Mouse (Mus musculus): ENCODE data around the gene Dlx6.

Dlx6 gene

DNA sequence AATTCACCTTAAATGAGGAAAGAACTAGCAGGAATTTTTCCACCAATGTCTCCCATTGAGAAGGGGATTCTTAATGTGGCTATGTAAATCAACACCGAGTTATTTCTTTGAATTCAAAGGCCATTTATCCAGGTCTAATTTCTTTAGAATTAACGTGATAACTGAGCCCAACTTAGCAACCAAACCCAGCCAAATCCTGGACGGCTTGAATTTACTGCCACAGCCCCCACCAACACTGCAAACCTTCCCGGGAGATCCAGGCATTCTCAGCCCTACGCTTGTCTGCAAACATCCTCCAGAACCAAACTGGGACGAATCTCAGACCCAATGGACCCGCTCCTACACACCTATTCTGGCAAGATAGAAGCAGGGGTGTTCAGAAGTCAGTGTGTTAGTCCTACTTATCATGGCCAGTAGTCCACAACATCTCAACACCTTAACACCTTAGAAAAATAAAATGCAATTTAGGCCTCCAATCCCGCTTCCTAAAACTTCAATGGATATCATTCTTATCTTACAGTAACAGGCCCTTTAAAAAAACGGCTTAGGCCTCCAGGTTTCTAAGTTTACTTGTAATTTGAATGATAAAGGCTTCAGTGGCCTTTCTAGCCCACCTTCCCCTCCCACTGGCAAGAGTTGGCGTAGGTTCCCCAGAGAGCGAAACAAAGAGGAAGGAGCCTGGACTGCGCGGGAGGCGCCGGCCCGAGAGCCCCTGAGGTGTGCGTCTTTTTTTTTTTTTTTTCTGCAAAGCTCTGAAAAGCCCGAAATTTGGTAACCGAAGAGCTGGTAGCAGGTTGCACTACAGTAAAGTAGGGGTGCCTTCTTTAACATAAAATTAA, 3.8 kb upstream of the Dlx6 start:
- in situ Hi-C loops (cut with MboI; ENCODE audit: unreplicated experiment in 2 of 2): no loop called here

DNA sequence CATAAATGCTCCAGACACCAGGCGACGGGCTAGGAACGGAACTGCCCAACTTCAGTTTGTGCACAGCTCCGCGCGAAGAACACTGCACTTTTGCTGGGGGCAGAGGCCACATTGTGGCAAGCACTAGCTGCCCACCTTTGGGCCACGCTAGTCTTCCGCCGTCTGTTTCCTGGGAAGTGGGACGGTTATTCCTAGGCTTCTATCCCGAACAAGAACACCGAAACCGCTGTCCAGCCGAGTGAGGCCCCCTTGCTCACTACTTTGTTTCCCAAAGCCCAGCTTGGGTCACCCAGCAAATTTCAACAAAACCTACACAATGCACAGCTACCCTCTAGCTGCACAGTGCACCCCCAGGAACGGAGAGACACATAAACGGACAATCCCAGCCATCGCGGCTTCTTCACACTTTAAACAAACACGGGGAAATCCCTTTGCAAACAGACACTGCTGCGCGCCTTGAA, 3.2 kb upstream of the Dlx6 start:
- in situ Hi-C loops (cut with MboI; ENCODE audit: unreplicated experiment in 2 of 2): no loop called here

DNA sequence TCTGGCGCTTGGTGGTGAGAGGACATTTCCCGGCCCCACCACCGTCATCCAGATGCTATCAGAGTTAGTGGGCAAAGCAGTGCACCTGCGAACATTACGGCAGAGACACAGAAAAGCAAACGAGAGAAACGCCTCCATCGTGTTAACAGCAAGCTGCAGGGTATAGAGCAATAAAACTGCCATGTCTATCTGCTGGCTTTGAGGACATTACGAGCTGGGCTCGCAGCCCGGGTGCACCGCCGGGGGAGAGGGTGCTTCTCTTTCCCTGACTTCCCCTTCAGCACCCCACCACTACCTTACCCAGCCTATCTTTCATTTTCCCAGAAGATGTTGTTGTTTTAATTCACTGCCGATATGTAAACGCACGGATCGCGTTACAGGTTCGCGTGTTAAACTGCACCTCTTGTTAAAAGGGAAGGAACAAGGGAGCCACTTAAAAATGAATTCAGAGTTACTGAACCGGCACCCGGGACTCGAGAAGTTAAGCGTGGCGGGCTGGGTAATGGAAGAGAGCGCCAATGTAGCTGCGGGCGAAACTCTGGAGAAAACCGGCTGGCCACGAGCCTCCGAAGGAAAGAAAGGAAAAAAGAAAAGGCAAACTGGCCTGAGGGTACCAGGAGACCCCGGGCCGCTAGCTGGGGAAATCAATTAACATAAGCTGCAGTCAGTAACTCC, 2.6 kb upstream of the Dlx6 start:
- in situ Hi-C loops (cut with MboI; ENCODE audit: unreplicated experiment in 2 of 2): no loop called here

DNA sequence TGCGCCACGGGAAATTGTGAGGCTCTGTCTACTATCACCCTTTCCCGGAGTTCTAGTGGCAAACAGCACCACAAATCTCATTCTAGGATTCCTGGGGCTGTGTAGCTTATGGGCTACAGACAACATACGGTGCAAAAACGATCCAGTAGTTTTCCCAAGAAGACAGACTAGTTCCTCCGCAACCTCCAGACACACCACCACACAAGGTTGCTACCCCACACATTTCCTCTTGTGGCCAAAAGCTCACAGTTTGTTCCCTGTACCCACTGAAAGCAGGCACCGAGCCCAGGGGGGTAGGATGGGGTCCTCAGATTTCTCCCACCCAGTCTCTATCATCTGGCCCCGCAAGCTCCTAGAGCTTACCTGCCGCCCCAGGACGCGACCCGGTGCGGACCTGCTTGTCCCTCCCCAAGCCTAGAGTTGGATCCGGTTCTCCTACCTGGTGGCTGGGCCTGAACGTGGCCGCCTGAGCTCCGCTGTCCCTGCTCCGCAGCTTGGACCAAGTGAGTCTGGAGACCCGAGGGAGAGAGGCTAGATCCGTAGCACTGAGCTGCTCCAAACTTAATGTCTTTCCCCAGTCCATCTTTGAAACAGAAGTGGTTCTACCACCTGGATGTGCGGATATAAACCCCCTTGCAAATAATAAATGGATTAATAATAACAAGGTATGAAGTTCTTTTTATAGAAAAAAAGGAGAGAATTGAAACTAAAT, 1.9 kb upstream of the Dlx6 start:
- in situ Hi-C loops (cut with MboI; ENCODE audit: unreplicated experiment in 2 of 2): no loop called here

DNA sequence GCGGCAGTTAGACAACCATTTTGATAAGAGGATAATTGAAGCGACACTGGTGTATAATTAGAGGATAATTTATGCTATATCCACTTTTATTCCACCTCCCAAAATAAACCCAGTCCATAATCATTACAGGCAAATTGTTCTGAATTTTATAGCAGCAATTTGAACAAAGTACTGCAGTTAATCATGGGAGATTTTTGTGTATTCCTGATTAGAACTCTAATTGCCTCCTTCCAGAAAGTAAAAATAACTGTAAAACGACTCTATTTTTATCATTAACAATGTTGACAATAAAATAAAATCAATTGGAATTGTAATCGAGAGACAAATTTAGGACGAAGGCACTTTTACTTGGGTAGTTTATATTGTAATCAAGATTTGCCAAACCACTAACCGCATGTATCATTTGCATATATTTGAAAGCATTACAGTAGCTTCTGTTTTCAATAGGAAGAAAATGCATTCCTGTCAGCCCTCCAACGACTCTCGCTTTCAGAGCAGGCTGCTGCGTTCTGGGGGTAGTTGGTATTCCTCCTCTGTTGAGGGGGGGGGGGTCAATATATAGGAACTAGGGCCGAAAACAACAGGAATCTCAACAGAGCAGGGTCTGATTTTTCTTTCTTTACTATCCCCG, 1.2 kb upstream of the Dlx6 start:
- in situ Hi-C loops (cut with MboI; ENCODE audit: unreplicated experiment in 2 of 2): no loop called here

DNA sequence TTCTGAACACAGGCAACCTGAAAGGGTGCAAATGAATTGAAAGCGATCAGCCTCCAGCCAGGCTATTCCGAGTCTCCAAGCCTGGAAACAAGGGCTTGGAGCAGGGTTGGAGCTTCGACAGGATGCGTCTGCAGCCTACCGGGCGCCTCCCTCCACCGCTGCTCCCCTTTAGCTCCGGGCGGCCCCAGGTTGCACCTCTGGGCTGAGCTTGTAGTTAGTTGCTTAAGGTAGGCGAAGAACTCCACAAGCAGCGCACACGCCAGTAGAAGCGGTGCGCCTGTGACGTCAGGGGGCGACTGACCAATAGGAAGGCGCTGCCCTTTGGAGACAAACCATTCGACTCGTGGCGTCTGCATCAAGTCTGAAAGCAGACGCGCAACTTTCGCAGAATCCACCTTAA, 523 bp upstream of the Dlx6 start:
- in situ Hi-C loops (cut with MboI; ENCODE audit: unreplicated experiment in 2 of 2): no loop called here

DNA sequence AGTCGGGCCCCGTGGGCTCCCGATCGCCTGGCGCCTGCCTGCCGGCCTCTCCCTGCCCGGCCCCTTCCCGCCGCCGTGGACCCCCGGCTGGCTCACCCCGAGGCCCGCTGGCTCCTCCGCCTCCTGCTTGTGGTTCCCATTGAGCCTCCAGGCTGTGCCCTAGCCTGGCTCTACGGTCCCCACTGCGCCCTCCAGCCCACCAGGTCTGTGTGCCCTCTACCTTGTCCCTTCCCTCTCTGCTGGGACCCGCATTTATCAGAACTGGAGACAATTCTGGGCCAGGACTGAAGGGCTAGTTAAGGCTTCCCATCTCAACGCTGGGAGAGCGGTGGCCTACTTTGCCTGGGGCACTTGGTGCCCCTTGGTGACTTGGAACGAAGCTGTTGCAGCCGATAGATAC, 821 bp downstream of the Dlx6 start:
- in situ Hi-C loops (cut with MboI; ENCODE audit: unreplicated experiment in 2 of 2): no loop called here

DNA sequence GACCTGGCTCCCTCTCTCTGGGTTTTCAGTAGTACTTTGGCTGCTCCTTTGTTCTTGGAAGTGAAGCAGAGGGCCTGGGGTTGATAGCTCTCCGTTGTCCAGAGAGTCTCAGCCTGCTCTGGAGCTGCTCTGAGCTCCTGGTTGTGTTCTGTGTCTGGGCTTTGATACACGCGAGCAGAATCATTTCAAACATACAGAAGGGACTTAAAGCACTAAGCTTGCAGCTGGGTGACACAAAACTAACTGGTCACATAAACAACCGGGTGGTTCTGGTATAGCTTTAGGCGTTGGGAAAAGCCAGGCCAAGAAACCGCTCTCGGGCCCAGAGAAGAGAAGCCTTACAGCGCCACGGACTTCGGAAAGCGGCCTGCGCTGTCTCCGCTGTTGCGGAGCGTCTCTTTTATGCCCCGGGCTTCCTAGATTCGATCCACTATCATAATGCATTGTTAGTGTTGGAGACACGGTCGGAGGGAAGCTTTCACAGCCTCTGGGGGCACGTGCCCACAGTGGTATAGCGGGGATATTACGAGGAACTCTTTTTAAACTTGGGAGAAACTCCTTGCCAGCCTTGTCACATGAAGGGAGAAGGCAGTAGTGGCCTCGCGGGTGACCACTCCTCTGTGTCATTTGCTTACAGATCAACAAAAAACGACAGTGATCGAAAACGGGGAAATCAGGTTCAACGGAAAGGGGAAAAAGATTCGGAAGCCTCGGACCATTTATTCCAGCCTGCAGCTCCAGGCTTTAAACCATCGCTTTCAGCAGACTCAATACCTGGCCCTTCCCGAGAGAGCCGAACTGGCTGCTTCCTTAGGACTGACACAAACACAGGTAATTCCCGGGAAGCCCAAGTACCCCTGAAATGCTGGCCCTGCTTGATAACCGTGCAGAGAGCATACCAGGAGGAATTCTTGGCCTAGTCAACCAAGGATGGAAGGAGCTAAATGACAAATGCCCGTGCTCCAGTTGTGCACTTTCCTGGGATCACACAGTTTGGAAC, 1.6 kb downstream of the Dlx6 start:
- in situ Hi-C loops (cut with MboI; ENCODE audit: unreplicated experiment in 2 of 2): no loop called here

DNA sequence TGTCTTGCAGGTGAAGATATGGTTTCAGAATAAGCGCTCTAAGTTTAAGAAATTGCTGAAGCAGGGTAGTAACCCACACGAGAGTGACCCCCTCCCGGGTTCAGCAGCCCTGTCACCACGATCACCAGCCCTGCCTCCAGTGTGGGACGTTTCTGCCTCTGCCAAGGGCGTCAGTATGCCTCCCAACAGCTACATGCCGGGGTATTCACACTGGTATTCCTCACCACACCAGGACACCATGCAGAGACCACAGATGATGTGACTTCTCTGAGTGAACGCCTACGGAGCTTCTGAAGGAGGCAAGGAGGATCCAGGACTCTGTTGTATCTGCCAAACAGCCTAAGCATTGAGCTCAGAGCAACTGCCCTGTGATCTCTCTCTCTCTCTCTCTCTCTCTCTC, 3.9 kb downstream of the Dlx6 start:
- in situ Hi-C loops (cut with MboI; ENCODE audit: unreplicated experiment in 2 of 2): no loop called here

DNA sequence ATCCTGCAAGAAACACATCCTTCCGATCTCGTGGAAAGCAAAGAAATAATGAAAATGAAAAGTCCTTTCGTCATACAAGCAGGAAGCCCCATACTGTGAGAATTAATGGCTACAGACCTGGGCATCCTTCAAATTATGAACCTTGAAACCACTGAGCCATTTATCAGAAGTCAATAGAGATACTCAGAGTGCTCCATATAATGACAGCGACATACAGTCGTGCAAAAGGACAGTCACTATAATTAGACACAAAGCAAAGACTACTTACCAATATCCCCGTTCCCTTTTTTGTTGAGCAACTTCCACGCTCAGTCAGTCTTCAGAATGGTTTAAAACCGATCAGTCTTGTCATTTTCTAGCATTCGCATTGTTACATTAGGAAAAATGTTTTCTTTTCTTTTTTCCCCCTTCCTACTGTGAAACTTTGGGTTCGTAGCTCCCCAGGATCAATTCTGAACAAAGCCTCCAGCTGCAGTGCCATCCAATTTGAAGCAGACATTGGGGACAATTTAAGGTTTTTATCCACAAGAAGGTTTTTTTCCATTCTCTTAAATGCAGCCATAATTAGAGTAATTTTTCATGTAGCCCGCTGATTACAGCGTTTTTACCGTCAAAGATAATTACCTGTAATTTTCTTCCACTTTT, 6.0 kb downstream of the Dlx6 start:
- in situ Hi-C loops (cut with MboI; ENCODE audit: unreplicated experiment in 2 of 2): no loop called here

DNA sequence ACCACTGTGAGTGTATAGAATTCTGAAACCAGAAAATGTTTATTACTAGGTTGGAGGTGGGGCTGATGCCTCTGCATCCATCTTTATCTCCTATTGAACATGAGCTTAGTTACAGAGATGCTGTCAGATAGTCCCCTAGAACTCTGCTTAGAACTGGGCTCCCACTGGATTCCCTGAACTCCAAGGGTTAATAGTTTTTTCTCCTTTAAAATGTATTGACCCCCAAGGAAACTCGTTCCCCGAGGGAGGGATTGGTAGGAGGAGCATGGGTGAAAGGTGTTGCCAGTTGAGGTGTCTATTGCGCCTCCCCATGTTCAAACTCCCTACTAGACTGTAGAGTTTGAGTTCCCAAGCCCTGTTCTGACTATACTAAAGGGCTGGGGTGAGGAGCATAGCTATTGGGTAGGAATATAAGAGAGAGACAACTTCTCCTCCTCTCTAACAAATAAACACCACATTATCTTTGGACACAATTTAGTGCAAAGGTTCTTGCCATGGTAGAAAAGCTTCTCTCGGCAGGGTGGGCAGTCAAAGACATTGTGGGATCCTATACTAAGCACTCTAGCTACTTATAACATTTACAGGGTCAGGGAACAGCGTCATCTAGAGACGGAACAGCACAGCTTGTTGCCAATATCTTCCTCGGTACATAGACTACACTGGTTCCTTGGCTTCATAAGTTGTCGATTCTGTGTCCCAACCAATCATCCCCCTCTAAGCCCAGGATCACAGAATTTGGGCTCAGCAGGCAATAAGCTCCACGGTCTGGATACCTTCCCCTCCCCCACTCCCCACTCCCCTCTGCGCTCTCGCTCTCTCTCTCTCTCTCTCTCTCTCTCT, 7.0 kb downstream of the Dlx6 start:
- in situ Hi-C loops (cut with MboI; ENCODE audit: unreplicated experiment in 2 of 2): no loop called here

DNA sequence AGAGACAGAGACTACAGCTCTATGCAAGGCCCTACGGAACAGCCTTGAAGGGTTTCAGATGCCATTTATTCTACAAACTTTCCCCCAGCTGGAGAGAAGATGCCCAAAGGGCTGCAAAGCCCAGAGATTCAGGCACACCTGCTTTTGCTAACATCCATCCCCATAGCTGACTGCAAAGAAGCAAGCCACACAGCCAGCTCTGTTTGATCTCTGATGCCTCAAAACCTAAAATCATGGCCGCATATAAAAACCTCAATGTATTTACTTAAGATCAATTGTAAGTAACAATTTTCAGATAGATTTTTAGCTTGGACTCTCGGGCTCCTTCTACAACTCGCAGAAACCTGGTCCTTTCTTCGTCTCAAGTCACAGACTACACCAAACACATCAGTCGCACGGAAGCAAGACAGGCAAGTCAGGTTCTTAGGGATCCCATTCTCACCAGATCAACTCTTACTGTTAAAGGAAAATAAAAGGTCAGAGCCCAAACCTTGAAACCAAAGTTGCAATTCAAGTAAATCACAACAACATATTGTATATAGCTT, 7.8 kb downstream of the Dlx6 start:
- in situ Hi-C loops (cut with MboI; ENCODE audit: unreplicated experiment in 2 of 2): no loop called here

DNA sequence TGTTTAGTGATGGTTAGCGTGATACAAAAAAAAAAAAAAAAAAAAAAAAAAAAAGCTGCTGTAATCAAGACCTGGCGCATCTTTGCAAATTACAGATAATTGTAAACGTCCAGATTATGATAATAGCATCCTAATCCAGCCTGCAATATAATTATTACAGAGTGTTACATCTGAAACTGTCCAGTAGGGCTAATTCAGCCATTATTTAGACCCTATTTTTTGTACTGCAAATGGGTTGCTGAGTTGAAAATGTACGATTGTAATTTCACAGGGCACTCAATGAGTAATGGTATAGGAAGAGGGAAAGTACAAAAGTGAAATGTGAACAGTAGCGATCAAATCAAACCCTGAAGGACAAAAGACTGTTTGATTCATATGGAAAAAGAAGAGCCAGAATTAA, 8.6 kb downstream of the Dlx6 start:
- in situ Hi-C loops (cut with MboI; ENCODE audit: unreplicated experiment in 2 of 2): no loop called here

DNA sequence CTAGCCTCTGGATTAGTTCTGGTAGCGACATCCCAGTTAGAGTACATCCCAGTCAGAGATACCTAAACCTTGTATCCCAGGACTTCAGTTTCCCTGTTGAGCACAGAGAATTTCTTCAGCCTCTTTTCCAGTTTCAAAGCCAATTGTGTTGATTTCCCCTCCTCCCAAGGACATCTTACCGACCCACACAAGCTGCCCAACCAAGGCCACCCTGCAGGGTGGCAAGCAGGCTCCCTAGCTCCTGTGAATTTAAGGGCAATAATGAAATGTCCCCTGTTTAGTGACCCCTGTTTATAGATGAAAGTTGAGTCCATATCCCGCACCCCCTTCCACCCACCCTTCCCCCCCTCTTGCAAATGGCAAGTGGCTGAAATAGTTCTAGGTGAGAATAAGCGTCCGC, 9.7 kb downstream of the Dlx6 start:
- in situ Hi-C loops (cut with MboI; ENCODE audit: unreplicated experiment in 2 of 2): no loop called here

DNA sequence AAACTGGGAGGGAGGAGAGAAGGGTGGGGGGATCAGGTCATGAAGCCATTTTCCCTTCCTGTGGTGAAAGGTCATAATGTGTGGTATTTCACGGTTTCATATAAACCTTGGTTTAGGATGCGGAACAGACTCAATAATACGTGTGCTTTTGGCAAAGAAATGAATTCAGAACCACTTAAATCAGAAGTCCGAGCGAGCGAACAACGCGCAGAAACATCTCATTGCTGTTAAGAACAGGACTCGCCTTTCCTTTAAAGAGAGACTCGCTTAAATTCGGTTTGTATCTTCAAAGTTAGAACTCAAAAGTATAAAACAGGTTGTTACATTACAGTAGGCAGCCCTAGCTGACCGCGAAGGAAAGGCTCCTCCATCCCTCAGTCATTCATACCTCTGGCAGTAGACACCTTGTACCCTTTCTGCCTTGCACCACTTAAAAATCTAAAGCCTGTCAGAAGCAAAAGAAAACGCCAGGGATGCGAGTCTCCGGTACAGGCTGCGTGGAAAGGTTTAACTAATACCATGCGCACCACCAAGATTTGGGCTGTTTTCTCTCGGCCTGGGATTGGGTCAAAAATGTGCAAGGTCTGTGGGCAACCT, 10.4 kb downstream of the Dlx6 start:
- in situ Hi-C loops (cut with MboI; ENCODE audit: unreplicated experiment in 2 of 2): no loop called here

DNA sequence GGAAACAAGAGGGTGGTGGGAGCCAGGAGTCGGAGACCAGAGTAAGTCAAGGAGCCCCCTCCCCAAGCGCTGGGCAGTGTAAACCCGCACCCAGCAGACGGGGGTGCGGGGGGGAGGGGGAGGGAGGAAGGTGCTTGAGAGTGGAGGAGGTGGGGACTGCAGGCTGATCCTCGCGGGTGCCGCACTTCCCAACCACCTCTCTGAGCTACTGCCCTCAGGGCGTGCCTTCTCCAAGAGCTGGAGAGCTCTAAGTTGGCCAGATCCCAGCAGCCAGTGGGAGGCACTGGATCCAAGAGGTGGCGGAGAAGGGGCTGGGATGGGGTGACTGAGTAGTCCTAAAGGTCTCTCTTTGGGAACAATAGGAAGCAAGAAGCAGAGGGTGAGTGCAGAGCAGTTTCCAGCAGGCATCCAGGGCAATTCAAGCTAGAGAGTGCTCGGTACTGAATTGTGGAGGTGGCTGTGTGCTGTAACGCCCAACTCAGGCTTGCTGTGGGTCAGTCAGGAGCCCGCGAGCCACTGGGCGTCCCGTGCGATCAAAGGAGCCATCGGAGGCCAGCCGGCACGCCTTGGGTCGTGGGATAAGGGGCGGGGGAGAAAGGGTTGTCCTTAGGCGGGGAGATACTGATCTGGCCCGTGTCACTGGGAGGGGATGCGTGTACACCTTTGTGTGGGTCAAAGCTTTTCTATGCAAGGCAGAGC, 11.1 kb downstream of the Dlx6 start:
- in situ Hi-C loops (cut with MboI; ENCODE audit: unreplicated experiment in 2 of 2): no loop called here

DNA sequence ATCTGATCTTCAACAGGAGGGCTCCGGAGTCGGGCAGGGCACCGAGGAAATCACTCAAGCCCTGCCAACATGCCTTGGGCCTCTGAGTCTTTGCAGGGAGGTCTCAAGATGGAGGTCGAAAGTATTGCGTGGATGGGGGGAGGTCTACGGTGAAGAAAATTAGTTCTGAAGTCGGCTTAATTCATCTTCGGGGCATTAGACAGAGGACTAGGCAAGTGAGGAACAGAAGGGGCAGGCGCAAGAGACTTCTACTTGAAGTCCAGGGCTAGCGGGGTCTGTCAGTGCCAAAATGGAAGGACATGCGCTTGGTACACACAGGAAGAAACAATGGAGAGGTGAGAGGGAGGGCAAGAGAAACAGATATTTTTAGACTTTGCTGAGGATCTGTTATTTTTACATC, 12.0 kb downstream of the Dlx6 start:
- in situ Hi-C loops (cut with MboI; ENCODE audit: unreplicated experiment in 2 of 2): no loop called here

All from v-Abl transformed pro-B cells (cell line).